Mouse (Mus musculus) heart, postnatal 0 days (tissue): Measurements from ENCODE around the gene Ptprn2. TPM values are rescaled to one million over a fixed set of nuclear protein-coding genes. Genes with fewer than 3 reads are reported as not detected.

Source experiments
- ATAC-seq: fragments of 200-750 bp; cut with Nextera tagmentation; 2 replicates; pipeline ENCODE4 v1.8.0; 2017; ENCODE audit warnings: low read depth, moderate number of reproducible peaks, moderate library complexity; ENCODE audit not compliant: insufficient read depth
- DNase-seq: peaks from one replicate; pipeline ENCODE4 v3.0.0-alpha.2; 2016; ENCODE audit warnings: low spot score
- H3K27ac ChIP-seq: fragments of 300-500 bp; sonication (generic); 2 replicates; pipeline ENCODE4 v1.5.1; 2014; ENCODE audit warnings: low read depth, mild to moderate bottlenecking
- H3K27me3 ChIP-seq: fragments of 300-500 bp; sonication (generic); 2 replicates; pipeline ENCODE4 v1.6.1; 2014; ENCODE audit warnings: low read length, mixed read lengths; ENCODE audit not compliant: control insufficient read depth, insufficient read depth
- H3K36me3 ChIP-seq: fragments of 300-500 bp; sonication (generic); replicated peaks from 2 replicates; pipeline ENCODE4 v1.6.1; 2014; ENCODE audit warnings: low read length, mixed read lengths; ENCODE audit not compliant: control insufficient read depth, insufficient read depth
- H3K4me1 ChIP-seq: fragments of 300-500 bp; sonication (generic); 2 replicates; pipeline ENCODE4 v1.6.1; 2014; ENCODE audit warnings: antibody characterized with exemption; ENCODE audit not compliant: control insufficient read depth, insufficient read depth
- H3K4me2 ChIP-seq: fragments of 300-500 bp; sonication (generic); 2 replicates; pipeline ENCODE4 v1.6.1; 2014; ENCODE audit warnings: low read depth, mild to moderate bottlenecking, low read length, moderate library complexity
- H3K4me3 ChIP-seq: fragments of 300-500 bp; sonication (generic); 2 replicates; pipeline ENCODE4 v1.5.1; 2014; ENCODE audit warnings: low read depth, low read length
- H3K9ac ChIP-seq: fragments of 300-500 bp; sonication (generic); replicated peaks from 2 replicates; pipeline ENCODE4 v1.6.1; 2014; ENCODE audit warnings: low read depth, low read length, mixed read lengths
- H3K9me3 ChIP-seq: fragments of 300-500 bp; sonication (generic); replicated peaks from 2 replicates; pipeline ENCODE4 v1.6.1; 2016; ENCODE audit warnings: low read length; ENCODE audit not compliant: control insufficient read depth
- CTCF ChIP-seq: IDR thresholded peaks from 2 replicates; pipeline ENCODE4 v1.5.1; 2016; ENCODE audit warnings: antibody characterized with exemption, control low read depth, low read depth
- EP300 ChIP-seq: IDR thresholded peaks from 2 replicates; pipeline ENCODE4 v1.6.1; 2016; ENCODE audit warnings: antibody characterized with exemption, low read depth
- WGBS: fragments of 180-500 bp; shearing (Covaris S2); extraction: QIAGEN DNeasy Blood & Tissue Kit; methylation state at CpG from one replicate; pipeline ENCODE4 v1.1.7; 2014; 5-methylcytosine and 5-hydroxymethylcytosine counted together
- polyA plus RNA-seq: library from polyadenylated mRNA; unstranded; fragments of >200 nt; fragmentation: Nextera tagmentation; extraction: Ambion mirVana; gene quantifications from 2 replicates; pipeline ENCODE4 v1.2.1, GENCODE M21; 2015
- total RNA-seq: library from RNA; depleted of rRNA; stranded (reverse); fragments of >200 nt; gene quantifications from 2 replicates; pipeline ENCODE4 v1.2.3, GENCODE M21; 2014; ENCODE audit warnings: low replicate concordance

Gene Ptprn2
- total and polyA plus RNA-seq, 2 experiments from 2014 or later: not detected

DNA sequence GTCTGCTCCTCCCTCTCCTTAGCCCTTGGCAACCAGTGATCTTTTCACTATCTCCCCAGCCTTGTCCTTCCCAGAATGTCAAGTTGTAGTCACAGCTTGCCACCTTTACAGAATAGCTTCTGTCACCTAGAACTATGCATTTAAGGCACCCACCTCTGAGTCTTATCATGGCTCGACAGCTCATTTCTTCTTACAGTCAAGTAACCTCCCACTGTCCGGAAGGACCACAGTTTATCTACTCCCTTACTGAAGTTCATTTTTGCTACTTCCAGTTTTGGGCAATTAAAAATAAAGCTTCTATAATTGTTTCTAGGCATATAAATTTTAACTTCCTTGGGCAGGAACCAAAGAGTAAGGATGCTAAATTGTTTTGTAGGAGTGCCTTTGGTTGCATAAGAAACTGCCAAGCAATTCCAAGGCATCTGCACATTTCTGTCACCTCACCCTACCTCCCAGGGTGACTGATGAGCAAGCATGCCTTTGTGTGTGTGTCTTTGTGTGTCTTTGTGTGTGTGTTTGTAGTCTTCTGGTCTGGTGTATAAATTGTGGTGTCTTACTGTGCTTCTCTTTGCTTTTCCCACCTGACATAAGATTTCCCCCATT, 516.1 kb downstream of the Ptprn2 start:
- Histone ChIP-seq H3K4me3 (no peak overlapping the region), H3K27me3 (no peaks in the 10 kb centered on the region), H3K4me1 (no peaks in the 10 kb centered on the region), H3K36me3 (no peaks in the 10 kb centered on the region), H3K9me3 (no peaks in the 10 kb centered on the region), H3K4me2 (no peak overlapping the region), H3K27ac (no peak overlapping the region), H3K9ac (no peak overlapping the region)
- 51% methylated on average over 2 of the region's 2 CpGs for WGBS
- DNase-seq: no peak
- no peak for ATAC-seq
- TF ChIP-seq CTCF (no peak), EP300 (no peak)

DNA sequence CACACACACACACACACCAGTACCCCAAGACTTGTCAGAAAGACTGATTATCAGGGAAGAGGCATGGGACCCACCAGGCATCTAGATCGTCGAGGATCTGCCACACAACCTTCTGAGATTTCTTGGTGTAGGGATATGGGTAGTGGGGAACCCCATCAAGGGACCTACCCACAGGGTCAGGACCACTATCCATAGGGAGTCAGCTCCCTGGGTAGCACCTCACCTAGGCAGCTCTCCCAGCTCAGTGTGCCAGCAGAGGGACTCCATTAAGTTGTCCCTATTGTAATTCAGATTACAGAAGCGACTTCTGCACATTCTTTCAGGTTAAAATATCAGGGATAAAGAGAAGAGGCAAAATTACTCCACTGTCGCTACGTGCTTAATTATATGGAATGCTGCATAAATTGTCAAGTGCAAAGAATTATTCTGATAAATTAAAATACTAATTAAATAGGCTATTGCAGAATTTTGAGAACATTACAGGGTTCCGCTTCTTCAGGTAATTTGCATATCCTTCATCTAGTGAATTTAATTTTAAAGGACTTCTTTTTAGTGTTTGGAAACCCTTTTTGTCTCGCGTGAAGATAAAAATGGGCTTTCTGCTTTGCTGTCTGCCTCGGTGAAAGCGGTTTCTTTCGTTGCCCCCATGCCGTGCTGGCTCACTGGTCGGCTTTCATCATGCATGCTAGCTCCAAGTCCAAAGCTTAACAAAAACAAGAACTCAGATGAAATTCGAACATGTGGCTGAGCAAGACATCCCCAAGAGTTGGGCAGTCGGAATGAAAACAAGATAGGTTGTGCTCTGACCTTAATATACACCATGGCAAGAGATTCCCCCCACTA, 531.5 kb downstream of the Ptprn2 start:
- WGBS: 75% methylated on average over 15 of the region's 15 CpGs
- Histone ChIP-seq H3K27me3 (no peaks in the 10 kb centered on the region), H3K9ac (no peak overlapping the region), H3K4me3 (no peak overlapping the region), H3K9me3 (no peaks in the 10 kb centered on the region), H3K4me1 (no peaks in the 10 kb centered on the region), H3K4me2 (no peak overlapping the region), H3K27ac (no peak overlapping the region), H3K36me3 (no peaks in the 10 kb centered on the region)
- ATAC-seq (no peak), DNase-seq (no peak)
- TF ChIP-seq EP300: no peak
- no peak for TF ChIP-seq CTCF

DNA sequence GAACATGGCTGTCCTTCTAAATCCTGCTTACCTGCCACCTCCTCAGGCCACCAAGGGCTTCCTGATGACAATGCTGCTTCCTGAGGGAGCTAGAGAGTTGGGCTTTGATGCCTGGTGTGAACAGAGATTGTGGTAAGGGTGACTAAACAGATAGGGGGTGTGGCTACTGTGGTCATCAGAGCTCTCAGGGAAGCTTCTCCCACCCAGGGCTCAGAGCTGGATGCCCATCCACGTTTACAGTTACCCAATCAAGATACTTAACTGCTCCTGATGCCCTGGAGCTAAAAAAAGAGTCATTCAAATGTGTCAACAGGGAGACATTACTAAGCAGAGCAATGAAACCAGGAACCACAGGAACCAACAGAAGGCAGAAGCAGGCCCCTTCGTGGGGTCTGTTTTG, 532.4 kb downstream of the Ptprn2 start:
- ATAC-seq: no peak

DNA sequence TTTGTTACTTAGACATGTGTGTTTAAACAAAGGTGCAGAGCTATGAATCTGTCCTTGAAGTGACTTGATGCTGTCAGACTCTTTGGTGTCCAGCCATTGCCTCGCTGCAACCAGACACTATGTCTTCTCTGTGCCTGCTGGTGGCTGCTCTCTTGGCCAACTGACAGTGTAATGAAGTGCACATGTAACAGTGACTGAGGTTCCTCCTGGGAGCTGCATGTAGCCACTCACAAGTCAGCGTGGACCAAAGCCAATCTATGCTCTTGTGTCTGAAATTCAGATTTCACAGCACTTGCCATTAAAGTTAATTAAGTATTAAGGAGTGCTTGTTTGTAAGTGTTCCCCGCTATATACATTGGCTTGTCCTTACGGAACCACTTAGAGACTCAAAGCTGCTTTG, 537.7 kb downstream of the Ptprn2 start:
- 79% methylated on average over 4 of the region's 4 CpGs for WGBS

More for the DNA sequence above, 532.4 kb downstream of the Ptprn2 start:
- H3K4me1 ChIP-seq: no peaks in the 10 kb centered on the region
- WGBS: 28% methylated on average over 2 of the region's 2 CpGs
- H3K27ac ChIP-seq: no peak overlapping the region
- no peaks in the 10 kb centered on the region for H3K27me3 ChIP-seq
- no peak overlapping the region for H3K9ac ChIP-seq
- no peak overlapping the region for H3K4me2 ChIP-seq
- no peak for DNase-seq
- no peaks in the 10 kb centered on the region for H3K9me3 ChIP-seq
- no peak for TF ChIP-seq EP300
- no peak for TF ChIP-seq CTCF
- H3K36me3 ChIP-seq: no peaks in the 10 kb centered on the region
- no peak overlapping the region for H3K4me3 ChIP-seq

DNA sequence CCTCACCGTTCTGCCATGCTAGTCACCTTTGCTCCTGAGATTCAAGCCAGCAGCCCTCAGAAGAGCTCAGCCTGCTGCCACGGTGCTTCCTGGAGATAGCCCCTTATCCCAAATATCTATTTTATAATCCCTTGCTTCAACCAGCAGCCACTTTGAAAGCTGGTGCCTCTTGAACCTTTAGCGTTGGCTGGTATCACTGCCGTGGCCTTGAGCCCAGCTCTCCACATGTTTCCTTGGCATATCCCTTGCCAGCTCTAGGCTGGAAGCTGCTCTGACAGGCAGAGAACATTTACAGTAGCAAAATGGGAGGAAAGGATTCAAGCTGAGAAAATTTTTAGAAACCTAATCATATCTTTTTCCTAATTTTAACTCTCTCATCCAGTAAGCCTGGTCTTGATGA, 539.4 kb downstream of the Ptprn2 start:
- TF ChIP-seq CTCF (no peak), EP300 (no peak)
- Histone ChIP-seq H3K4me2 (no peak overlapping the region), H3K27ac (no peak overlapping the region), H3K36me3 (no peaks in the 10 kb centered on the region), H3K27me3 (no peaks in the 10 kb centered on the region), H3K4me1 (0 out of 2 replicates have a peak, but pooled peaks cover 5% of the 10 kb centered on the region), H3K4me3 (no peak overlapping the region), H3K9me3 (no peaks in the 10 kb centered on the region), H3K9ac (no peak overlapping the region)
- ATAC-seq: no peak
- 28% methylated on average over 4 of the region's 4 CpGs for WGBS
- DNase-seq: peak; percentile 18

More for the DNA sequence above, 537.7 kb downstream of the Ptprn2 start:
- Histone ChIP-seq H3K27ac (no peak overlapping the region), H3K9me3 (no peaks in the 10 kb centered on the region), H3K4me3 (no peak overlapping the region), H3K4me1 (0 out of 2 replicates have a peak, but pooled peaks cover 5% of the 10 kb centered on the region), H3K36me3 (no peaks in the 10 kb centered on the region), H3K4me2 (no peak overlapping the region), H3K27me3 (no peaks in the 10 kb centered on the region), H3K9ac (no peak overlapping the region)
- no peak for TF ChIP-seq EP300
- TF ChIP-seq CTCF: no peak
- ATAC-seq (no peak), DNase-seq (no peak)
